Mouse (Mus musculus): ENCODE measurements around the gene Olfr536. TPM values are rescaled to one million over a fixed set of nuclear protein-coding genes. Genes with fewer than 3 reads are reported as not detected.

The Olfr536 gene
- polyA plus RNA-seq (2012) = not detected in 2 replicates

GRCm38 (mm10) chr7:140507346-140508021, at the start of gene Olfr536:
Gene Olfr536 (minus strand): TSS chr7:140507396.

GRCm38 (mm10) chr7:140483916-140484315, 23.3 kb downstream of the Olfr536 start, which contains the start of gene Olfr535:
Gene Olfr535 (plus strand): TSS chr7:140484216.

GRCm38 (mm10) chr7:140463070-140463469, 44.1 kb downstream of the Olfr536 start, which contains the start of gene Olfr533:
Gene Olfr533 (plus strand): TSS chr7:140463370.

Other genes with a start within 250 kb of the Olfr536 start
- gene Olfr525, start 186.5 kb downstream of the Olfr536 start, polyA plus RNA-seq (2012) = not detected in 2 replicates
- gene Olfr527, start 173.4 kb downstream of the Olfr536 start, polyA plus RNA-seq (2012) = not detected in 2 replicates
- not detected in 2 replicates for gene Olfr60, start 145.7 kb downstream of the Olfr536 start, polyA plus RNA-seq (2012)
- not detected in 2 replicates for gene Olfr530, start 131.1 kb downstream of the Olfr536 start, polyA plus RNA-seq (2012)
- gene Olfr531, start 104.5 kb downstream of the Olfr536 start, polyA plus RNA-seq (2012) = not detected in 2 replicates
- gene Olfr532, start 85.8 kb downstream of the Olfr536 start, polyA plus RNA-seq (2012) = not detected in 2 replicates
- 0.06 TPM in 1 of 2 replicates, not detected in the other for gene Olfr533, start 44.0 kb downstream of the Olfr536 start, polyA plus RNA-seq (2012)
- gene Olfr535, start 23.2 kb downstream of the Olfr536 start, polyA plus RNA-seq (2012) = not detected in 2 replicates
- not detected in 2 replicates for gene Olfr538, start 60.5 kb upstream of the Olfr536 start, polyA plus RNA-seq (2012)
- not detected in 2 replicates for gene Olfr46, start 93.9 kb upstream of the Olfr536 start, polyA plus RNA-seq (2012)
- not detected in 2 replicates for gene Olfr61, start 121.6 kb upstream of the Olfr536 start, polyA plus RNA-seq (2012)
- not detected in 2 replicates for gene Olfr53, start 139.1 kb upstream of the Olfr536 start, polyA plus RNA-seq (2012)
- gene Olfr539, start 152.5 kb upstream of the Olfr536 start, polyA plus RNA-seq (2012) = not detected in 2 replicates
- gene Olfr45, start 174.6 kb upstream of the Olfr536 start, polyA plus RNA-seq (2012) = not detected in 2 replicates
- not detected in 2 replicates for gene Olfr541, start 189.9 kb upstream of the Olfr536 start, polyA plus RNA-seq (2012)